ENCODE assay signal across 8 mouse cellular contexts in the genomic region with DNA sequence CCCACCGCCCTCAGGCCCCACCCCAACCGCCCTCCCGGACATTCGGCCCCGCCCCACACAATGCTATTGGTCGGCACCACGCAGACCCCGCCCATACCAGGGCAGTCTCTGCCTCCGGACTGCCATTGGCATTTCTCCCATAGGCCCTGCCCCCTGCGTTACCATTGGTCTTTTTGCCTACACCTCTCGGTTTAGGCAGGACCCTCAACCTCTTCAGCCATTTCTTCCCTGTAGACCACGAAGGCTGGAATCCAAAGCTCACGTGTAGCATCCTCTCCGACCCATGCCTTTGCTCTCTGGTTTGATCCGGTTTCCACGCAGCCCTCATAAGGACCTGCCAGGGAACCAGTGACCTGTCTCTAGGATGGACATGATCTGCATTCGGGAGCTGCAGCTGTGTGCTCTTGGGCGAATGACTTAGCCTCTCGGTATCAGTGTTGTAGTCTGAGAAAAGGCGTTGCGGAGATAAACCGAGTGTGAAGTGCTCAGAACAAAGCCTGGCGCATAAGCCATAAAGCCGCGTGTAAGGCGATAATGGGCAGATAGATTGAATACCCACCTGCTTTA. TPM values are rescaled to one million over a fixed set of nuclear protein-coding genes. Genes with fewer than 3 reads are reported as not detected.
DNase-seq lines count a peak whose midpoint lies in the region; ATAC-seq and TF ChIP-seq lines count a peak whose summit lies in the region.

No protein-coding gene starts in this region.

- peak overlapping the region; percentile 62 for H3K9ac ChIP-seq in embryonic facial prominence, embryonic 13.5 days
- no peak overlapping the region for H3K9ac ChIP-seq in heart, adult 2 months (ENCODE audit: low read depth, low read length)
- H3K9ac ChIP-seq in limb, embryonic 12.5 days (replicated peaks) = peak overlapping the region; percentile 57
- H3K9ac ChIP-seq in midbrain, embryonic 14.5 days (replicated peaks; ENCODE audit: low read length) = peak overlapping the region; percentile 54

- H3K4me3 ChIP-seq in embryonic facial prominence, embryonic 13.5 days = peak overlapping the region; percentile 94
- peak overlapping the region; percentile 52 for H3K4me3 ChIP-seq in heart, adult 2 months
- peak overlapping the region; percentile 35 for H3K4me3 ChIP-seq in kidney, adult 2 months (ENCODE audit: insufficient read depth, low read depth, low read length)
- peak overlapping the region; percentile 96 for H3K4me3 ChIP-seq in limb, embryonic 12.5 days (replicated peaks)
- peak overlapping the region; percentile 99 for H3K4me3 ChIP-seq in midbrain, embryonic 14.5 days (replicated peaks; ENCODE audit: low read depth, low read length)

- TF ChIP-seq CTCF in heart, adult 2 months (IDR thresholded peaks at IDR 0.05) = no peak
- no peak for TF ChIP-seq CTCF in kidney, adult 2 months (conservative IDR thresholded peaks at IDR 0.05; ENCODE audit: insufficient read depth, insufficient read length, low read depth, low read length)

- DNase-seq in 416B (ENCODE audit: low read depth) = peak; percentile 95
- peak; percentile 94 to 98 for DNase-seq in adrenal gland, postnatal 4 days (ENCODE audit: low spot score in 2 of 2)
- DNase-seq in heart, adult 2 months = peak; percentile 96 to 97
- DNase-seq in kidney, adult 2 months = peak; percentile 99
- peak; percentile 99 for DNase-seq in midbrain, embryonic 14.5 days
- peak; percentile 91 for DNase-seq in spleen, adult 12 weeks (ENCODE audit: low spot score)

- intact Hi-C loops in heart, adult 2 months (cut with DNase I) = loop anchor here (10.0 kb wide), 1 partner anchor 176 kb away; no protein-coding TSS in a partner anchor

- H3K79me2 ChIP-seq in heart, adult 2 months (replicated peaks; ENCODE audit: control insufficient read depth, insufficient read depth, low read length) = no peaks in the 10 kb centered on the region

- H3K27ac ChIP-seq in embryonic facial prominence, embryonic 13.5 days = peak overlapping the region; percentile 82
- H3K27ac ChIP-seq in heart, adult 2 months = no peak overlapping the region; the same call in 1 of the 2 replicates
- H3K27ac ChIP-seq in kidney, adult 2 months (ENCODE audit: insufficient read depth, low read depth, low read length) = no peak overlapping the region
- peak overlapping the region; percentile 88 for H3K27ac ChIP-seq in limb, embryonic 12.5 days
- peak overlapping the region; percentile 90 for H3K27ac ChIP-seq in midbrain, embryonic 14.5 days (replicated peaks; ENCODE audit: low read depth, low read length)

- H3K9me3 ChIP-seq in embryonic facial prominence, embryonic 13.5 days = no peaks in the 10 kb centered on the region
- no peaks in the 10 kb centered on the region for H3K9me3 ChIP-seq in limb, embryonic 12.5 days
- no peaks in the 10 kb centered on the region for H3K9me3 ChIP-seq in midbrain, embryonic 14.5 days (ENCODE audit: control insufficient read depth, low read length)

- 0 out of 2 replicates have a peak, but pooled peaks have one; percentile 20 for TF ChIP-seq POLR2A in heart, adult 2 months (IDR thresholded peaks at IDR 0.05; ENCODE audit: insufficient read depth, low read depth, low read length)
- no peak for TF ChIP-seq POLR2A in kidney, adult 2 months (IDR thresholded peaks at IDR 0.05; ENCODE audit: low read depth, low read length)

- H3K27me3 ChIP-seq in embryonic facial prominence, embryonic 13.5 days = no peaks in the 10 kb centered on the region
- H3K27me3 ChIP-seq in heart, adult 2 months (ENCODE audit: control insufficient read depth, insufficient read depth, low read length) = no peaks in the 10 kb centered on the region
- H3K27me3 ChIP-seq in kidney, adult 2 months (replicated peaks; ENCODE audit: control insufficient read depth, insufficient read depth, low read length) = no peaks in the 10 kb centered on the region
- no peaks in the 10 kb centered on the region for H3K27me3 ChIP-seq in limb, embryonic 12.5 days
- H3K27me3 ChIP-seq in midbrain, embryonic 14.5 days (ENCODE audit: control insufficient read depth, insufficient read depth, low read length) = no peaks in the 10 kb centered on the region

- peak overlapping the region; percentile 97 for H3K4me2 ChIP-seq in embryonic facial prominence, embryonic 13.5 days
- H3K4me2 ChIP-seq in limb, embryonic 12.5 days = peak overlapping the region; percentile 97
- peak overlapping the region; percentile 77 for H3K4me2 ChIP-seq in midbrain, embryonic 14.5 days (ENCODE audit: low read length)

- peaks cover 52% of the 10 kb centered on the region for H3K4me1 ChIP-seq in embryonic facial prominence, embryonic 13.5 days
- H3K4me1 ChIP-seq in heart, adult 2 months (ENCODE audit: control insufficient read depth, insufficient read depth, low read length) = peaks cover 7% of the 10 kb centered on the region
- H3K4me1 ChIP-seq in kidney, adult 2 months (ENCODE audit: control insufficient read depth, insufficient read depth, low read length) = peaks cover 12% of the 10 kb centered on the region
- H3K4me1 ChIP-seq in limb, embryonic 12.5 days (replicated peaks) = peaks cover 43% of the 10 kb centered on the region
- H3K4me1 ChIP-seq in midbrain, embryonic 14.5 days (ENCODE audit: control insufficient read depth, insufficient read depth, low read length) = peaks cover 42% of the 10 kb centered on the region

- peaks cover 23% of the 10 kb centered on the region for H3K36me3 ChIP-seq in embryonic facial prominence, embryonic 13.5 days
- no peaks in the 10 kb centered on the region for H3K36me3 ChIP-seq in heart, adult 2 months (ENCODE audit: control insufficient read depth, insufficient read depth, low read length)
- H3K36me3 ChIP-seq in kidney, adult 2 months (ENCODE audit: control insufficient read depth, insufficient read depth, low read length) = no peaks in the 10 kb centered on the region
- peaks cover 23% of the 10 kb centered on the region for H3K36me3 ChIP-seq in limb, embryonic 12.5 days
- peaks cover 13% of the 10 kb centered on the region for H3K36me3 ChIP-seq in midbrain, embryonic 14.5 days (ENCODE audit: control insufficient read depth, insufficient read depth, low read length)

- TF ChIP-seq EP300 in heart, adult 2 months (IDR thresholded peaks at IDR 0.05; ENCODE audit: insufficient read depth, low read depth, low read length) = no peak

- ATAC-seq in embryonic facial prominence, embryonic 13.5 days (ENCODE audit: insufficient number of reproducible peaks, insufficient read depth, low FRiP score, low TSS enrichment, low read depth) = peak; percentile 88
- peak; percentile 92 for ATAC-seq in limb, embryonic 12.5 days (ENCODE audit: insufficient number of reproducible peaks, insufficient read depth, low FRiP score, low TSS enrichment, low read depth)
- ATAC-seq in midbrain, embryonic 14.5 days (ENCODE audit: low FRiP score, low TSS enrichment) = peak; percentile 94

- 5% methylated on average over 25 of the region's 26 CpGs for WGBS in embryonic facial prominence, embryonic 13.5 days
- 12% methylated on average over 26 of the region's 26 CpGs for WGBS in heart, adult 2 months
- 11% methylated on average over 26 of the region's 26 CpGs for WGBS in kidney, adult 2 months
- WGBS in limb, embryonic 12.5 days = 3% methylated on average over 26 of the region's 26 CpGs
- 3% methylated on average over 25 of the region's 26 CpGs for WGBS in midbrain, embryonic 14.5 days

RNA-seq across cellular contexts. Expression of gene Ttyh3, which starts 0.4 kb away (rescaled TPM):
- 100 to 1,000 TPM; 199 to 212 TPM for total RNA-seq in adrenal gland, postnatal 4 days (2021)
- 45.0 and 47.6 TPM in 2 replicates for polyA plus RNA-seq in embryonic facial prominence, embryonic 13.5 days (2015; fragmentation: Nextera tagmentation; extraction: Ambion mirVana)
- 10 to 100 TPM; 10.6 to 11.0 TPM for total RNA-seq in heart, adult 2 months (2021)
- polyA plus RNA-seq in heart, adult 2 months (2012; rRNA removed) = 13.9 and 14.6 TPM in 2 replicates
- polyA plus RNA-seq in kidney, adult 2 months (2012; rRNA removed) = 33.5 and 35.6 TPM in 2 replicates
- 48.8 and 58.0 TPM in 2 replicates for polyA plus RNA-seq in limb, embryonic 12.5 days (2016; fragmentation: Nextera tagmentation; extraction: Ambion mirVana)
- polyA plus RNA-seq in midbrain, embryonic 14.5 days (2014; fragmentation: Nextera tagmentation; extraction: Ambion mirVana) = 72.1 and 86.7 TPM in 2 replicates

RNA-seq across cellular contexts. Expression of gene Lfng, which starts 42.1 kb away (rescaled TPM):
- 10 to 100 TPM; 23.5 to 24.4 TPM for total RNA-seq in adrenal gland, postnatal 4 days (2021)
- 20.6 and 21.8 TPM in 2 replicates for polyA plus RNA-seq in embryonic facial prominence, embryonic 13.5 days (2015; fragmentation: Nextera tagmentation; extraction: Ambion mirVana)
- total RNA-seq in heart, adult 2 months (2021) = 10 to 100 TPM in 1 of 2 experiments, 1 to 10 TPM in 1; 7.4 to 11.5 TPM
- 18.4 and 23.1 TPM in 2 replicates for polyA plus RNA-seq in heart, adult 2 months (2012; rRNA removed)
- 37.8 and 43.3 TPM in 2 replicates for polyA plus RNA-seq in kidney, adult 2 months (2012; rRNA removed)
- 10.3 and 10.8 TPM in 2 replicates for polyA plus RNA-seq in limb, embryonic 12.5 days (2016; fragmentation: Nextera tagmentation; extraction: Ambion mirVana)
- 20.5 and 25.2 TPM in 2 replicates for polyA plus RNA-seq in midbrain, embryonic 14.5 days (2014; fragmentation: Nextera tagmentation; extraction: Ambion mirVana)

RNA-seq across cellular contexts. Expression of gene Iqce, which starts 53.0 kb away (rescaled TPM):
- 10 to 100 TPM; 40.3 to 41.3 TPM for total RNA-seq in adrenal gland, postnatal 4 days (2021)
- polyA plus RNA-seq in embryonic facial prominence, embryonic 13.5 days (2015; fragmentation: Nextera tagmentation; extraction: Ambion mirVana) = 25.3 and 27.9 TPM in 2 replicates
- total RNA-seq in heart, adult 2 months (2021) = 1 to 10 TPM; 3.7 to 7.1 TPM
- polyA plus RNA-seq in heart, adult 2 months (2012; rRNA removed) = 5.8 TPM in 2 replicates
- 23.1 and 27.2 TPM in 2 replicates for polyA plus RNA-seq in kidney, adult 2 months (2012; rRNA removed)
- 26.0 and 28.8 TPM in 2 replicates for polyA plus RNA-seq in limb, embryonic 12.5 days (2016; fragmentation: Nextera tagmentation; extraction: Ambion mirVana)
- polyA plus RNA-seq in midbrain, embryonic 14.5 days (2014; fragmentation: Nextera tagmentation; extraction: Ambion mirVana) = 22.9 and 25.0 TPM in 2 replicates

RNA-seq across cellular contexts. Expression of gene Brat1, which starts 55.6 kb away (rescaled TPM):
- total RNA-seq in adrenal gland, postnatal 4 days (2021) = 10 to 100 TPM; 23.9 to 24.2 TPM
- 21.7 and 22.0 TPM in 2 replicates for polyA plus RNA-seq in embryonic facial prominence, embryonic 13.5 days (2015; fragmentation: Nextera tagmentation; extraction: Ambion mirVana)
- total RNA-seq in heart, adult 2 months (2021) = 1 to 10 TPM; 6.4 to 8.2 TPM
- polyA plus RNA-seq in heart, adult 2 months (2012; rRNA removed) = 11.0 and 13.2 TPM in 2 replicates
- 16.3 and 20.4 TPM in 2 replicates for polyA plus RNA-seq in kidney, adult 2 months (2012; rRNA removed)
- polyA plus RNA-seq in limb, embryonic 12.5 days (2016; fragmentation: Nextera tagmentation; extraction: Ambion mirVana) = 22.4 and 23.5 TPM in 2 replicates
- 18.3 and 19.0 TPM in 2 replicates for polyA plus RNA-seq in midbrain, embryonic 14.5 days (2014; fragmentation: Nextera tagmentation; extraction: Ambion mirVana)

Comparison
In these comparisons a context has a peak if more than half of its experiments do, and no peak if none do; other contexts are left out.
1. H3K27ac ChIP-seq: peak in embryonic facial prominence, embryonic 13.5 days (single experiment), limb, embryonic 12.5 days (single experiment) and midbrain, embryonic 14.5 days (single experiment); none in heart, adult 2 months (single experiment) and kidney, adult 2 months (single experiment).
2. H3K4me3 ChIP-seq: peak in every context shown above with its lines; median percentile 99 in midbrain, embryonic 14.5 days; 96 in limb, embryonic 12.5 days; 94 in embryonic facial prominence, embryonic 13.5 days; 52 in heart, adult 2 months; 35 in kidney, adult 2 months.
3. Peak in every context shown above with its lines, with median percentiles within 50 percentile points of each other: DNase-seq, ATAC-seq and H3K4me2 ChIP-seq.